Mouse (Mus musculus) embryonic facial prominence, embryonic 15.5 days (tissue): ENCODE results near the gene Ehbp1l1. TPM values are rescaled to one million over a fixed set of nuclear protein-coding genes. Genes with fewer than 3 reads are reported as not detected.
A peak's percentile ranks its signal among the peaks of the same experiment; 100 is the strongest.

Source experiments
- ATAC-seq: fragments of 200-750 bp; cut with Nextera tagmentation; 2 replicates; pipeline ENCODE4 v1.8.0; 2017; ENCODE audit warnings: low read depth, moderate TSS enrichment; ENCODE audit not compliant: insufficient number of reproducible peaks, low FRiP score, low TSS enrichment
- H3K27ac ChIP-seq: fragments of 300-500 bp; sonication (generic); replicated peaks from 2 replicates; pipeline ENCODE4 v1.5.1; 2015; ENCODE audit warnings: mild to moderate bottlenecking, inconsistent platforms
- H3K27me3 ChIP-seq: fragments of 300-500 bp; sonication (generic); 2 replicates; pipeline ENCODE4 v1.6.1; 2015; ENCODE audit warnings: inconsistent platforms
- H3K36me3 ChIP-seq: fragments of 300-500 bp; sonication (generic); 2 replicates; pipeline ENCODE4 v1.6.1; 2015; ENCODE audit warnings: mild to moderate bottlenecking, inconsistent platforms
- H3K4me1 ChIP-seq: fragments of 300-500 bp; sonication (generic); 2 replicates; pipeline ENCODE4 v1.6.1; 2015; ENCODE audit warnings: inconsistent platforms
- H3K4me2 ChIP-seq: fragments of 300-500 bp; sonication (generic); replicated peaks from 2 replicates; pipeline ENCODE4 v1.6.1; 2015; ENCODE audit warnings: mild to moderate bottlenecking, inconsistent platforms
- H3K4me3 ChIP-seq: fragments of 300-500 bp; sonication (generic); replicated peaks from 2 replicates; pipeline ENCODE4 v1.5.1; 2015; ENCODE audit warnings: mild to moderate bottlenecking, inconsistent platforms
- H3K9ac ChIP-seq: fragments of 300-500 bp; sonication (generic); 2 replicates; pipeline ENCODE4 v1.6.1; 2015; ENCODE audit warnings: inconsistent platforms
- H3K9me3 ChIP-seq: fragments of 300-500 bp; sonication (generic); replicated peaks from 2 replicates; pipeline ENCODE4 v1.6.1; 2016; ENCODE audit warnings: inconsistent platforms
- WGBS: fragments of 180-500 bp; shearing (Covaris S2); methylation state at CpG from one replicate; pipeline ENCODE4 v1.1.7; 2015; 5-methylcytosine and 5-hydroxymethylcytosine counted together
- polyA plus RNA-seq: library from polyadenylated mRNA; unstranded; fragments of >200 nt; fragmentation: Nextera tagmentation; extraction: Ambion mirVana; gene quantifications from 2 replicates; pipeline ENCODE4 v1.2.1, GENCODE M21; 2015

Gene Ehbp1l1
- polyA plus RNA-seq, 1 experiment from 2014 or later = 32.4 TPM

GRCm38 (mm10) chr19:5716955-5717354, 9.2 kb downstream of the Ehbp1l1 start:
- Histone ChIP-seq H3K9ac (no peak overlapping the region), H3K4me2 (no peak overlapping the region), H3K9me3 (no peaks in the 10 kb centered on the region), H3K4me1 (peaks cover 22% of the 10 kb centered on the region), H3K27me3 (no peaks in the 10 kb centered on the region), H3K27ac (no peak overlapping the region), H3K36me3 (peaks cover 58% of the 10 kb centered on the region), H3K4me3 (no peak overlapping the region)
- 61% methylated on average over 10 of the region's 10 CpGs for WGBS
- ATAC-seq = no peak

GRCm38 (mm10) chr19:5715793-5716688, 10.1 kb downstream of the Ehbp1l1 start:
- Histone ChIP-seq H3K4me1 (peaks cover 22% of the 10 kb centered on the region), H3K4me3 (no peak overlapping the region), H3K27me3 (no peaks in the 10 kb centered on the region), H3K27ac (no peak overlapping the region), H3K9ac (0 out of 2 replicates have a peak overlapping the region, but pooled peaks have one; percentile 18), H3K36me3 (peaks cover 56% of the 10 kb centered on the region), H3K9me3 (no peaks in the 10 kb centered on the region), H3K4me2 (no peak overlapping the region)
- WGBS = 35% methylated on average over 43 of the region's 43 CpGs
- ATAC-seq = no peak

DNA sequence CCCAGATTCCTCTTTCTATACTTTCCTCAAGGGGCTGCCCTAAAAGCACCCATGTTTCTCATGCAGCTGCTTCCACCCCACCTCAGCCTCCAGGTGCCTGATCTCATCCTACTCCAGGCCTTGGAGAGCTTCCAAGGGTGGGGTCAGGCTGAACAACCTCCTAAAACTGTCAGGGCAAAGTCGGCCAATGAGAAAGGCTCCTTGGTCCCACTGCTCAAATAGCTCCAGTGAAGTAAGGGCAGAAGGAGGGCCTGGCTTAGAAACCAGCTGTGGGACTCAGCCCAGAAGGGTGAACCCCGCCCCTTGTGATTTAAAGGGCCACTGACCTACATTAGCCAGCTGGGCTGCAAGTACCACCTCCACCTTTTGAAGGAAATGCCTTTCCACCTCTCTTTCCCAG, 12.4 kb downstream of the Ehbp1l1 start:
- Histone ChIP-seq H3K9me3 (no peaks in the 10 kb centered on the region), H3K36me3 (peaks cover 53% of the 10 kb centered on the region), H3K27me3 (no peaks in the 10 kb centered on the region), H3K4me1 (peaks cover 22% of the 10 kb centered on the region), H3K27ac (peak overlapping the region; percentile 63), H3K9ac (no peak overlapping the region), H3K4me2 (no peak overlapping the region; the same call in 1 of the 2 replicates), H3K4me3 (no peak overlapping the region; the same call in 1 of the 2 replicates)
- peak; percentile 64; the same call in 1 of the 2 replicates for ATAC-seq
- WGBS = 18% methylated on average over 2 of the region's 2 CpGs

GRCm38 (mm10) chr19:5713255-5713654, 12.9 kb downstream of the Ehbp1l1 start:
- H3K36me3 ChIP-seq = peaks cover 53% of the 10 kb centered on the region

GRCm38 (mm10) chr19:5711907-5712460, 14.1 kb downstream of the Ehbp1l1 start:
- Histone ChIP-seq H3K27ac (no peak overlapping the region), H3K4me3 (no peak overlapping the region), H3K36me3 (peaks cover 56% of the 10 kb centered on the region), H3K4me2 (no peak overlapping the region), H3K27me3 (no peaks in the 10 kb centered on the region), H3K9me3 (no peaks in the 10 kb centered on the region), H3K9ac (no peak overlapping the region), H3K4me1 (peaks cover 22% of the 10 kb centered on the region)
- WGBS = 86% methylated on average over 14 of the region's 14 CpGs
- no peak for ATAC-seq

More at GRCm38 (mm10) chr19:5713255-5713654, 12.9 kb downstream of the Ehbp1l1 start:
- WGBS = 65% methylated on average over 5 of the region's 5 CpGs
- H3K4me3 ChIP-seq = no peak overlapping the region
- no peaks in the 10 kb centered on the region for H3K9me3 ChIP-seq
- H3K9ac ChIP-seq = no peak overlapping the region
- peaks cover 22% of the 10 kb centered on the region for H3K4me1 ChIP-seq
- no peak overlapping the region; the same call in 1 of the 2 replicates for H3K4me2 ChIP-seq
- H3K27ac ChIP-seq = peak overlapping the region; percentile 63
- H3K27me3 ChIP-seq = no peaks in the 10 kb centered on the region
- 0 out of 2 replicates have a peak, but pooled peaks have one; percentile 17 for ATAC-seq

DNA sequence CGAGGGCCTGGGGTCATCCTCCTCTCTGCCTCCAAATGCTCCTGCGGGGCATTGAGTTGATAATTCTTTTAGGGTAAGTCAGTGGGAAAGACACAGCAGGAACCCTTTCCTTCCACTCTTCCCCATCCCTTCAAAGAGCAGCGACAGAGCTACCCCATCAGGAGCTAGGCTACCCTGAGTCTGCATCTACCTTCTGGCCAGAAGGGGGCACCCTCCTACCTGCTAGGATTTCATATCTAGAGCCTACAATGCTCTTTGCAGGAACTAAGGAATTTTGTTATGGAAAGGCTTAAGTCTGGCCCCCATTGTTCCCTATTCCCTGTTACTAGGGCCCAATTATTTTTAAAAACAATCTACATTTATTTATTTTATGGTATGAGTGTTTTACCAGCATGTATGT, 14.9 kb downstream of the Ehbp1l1 start:
- Histone ChIP-seq H3K9ac (no peak overlapping the region), H3K4me3 (no peak overlapping the region), H3K36me3 (peaks cover 58% of the 10 kb centered on the region), H3K27ac (no peak overlapping the region), H3K4me2 (no peak overlapping the region), H3K4me1 (peaks cover 21% of the 10 kb centered on the region), H3K9me3 (no peaks in the 10 kb centered on the region), H3K27me3 (no peaks in the 10 kb centered on the region)
- ATAC-seq = no peak
- WGBS = 19% methylated on average over 3 of the region's 3 CpGs

- Histone ChIP-seq H3K4me3 (no peak overlapping the region), H3K27ac (no peak overlapping the region), H3K27me3 (no peaks in the 10 kb centered on the region), H3K9me3 (no peaks in the 10 kb centered on the region), H3K4me2 (no peak overlapping the region), H3K4me1 (peaks cover 24% of the 10 kb centered on the region), H3K9ac (no peak overlapping the region), H3K36me3 (peaks cover 61% of the 10 kb centered on the region)
- no peak for ATAC-seq
- 77% methylated on average over 8 of the region's 8 CpGs for WGBS
Observed at GRCm38 (mm10) chr19:5710581-5710980, 15.5 kb downstream of the Ehbp1l1 start.

GRCm38 (mm10) chr19:5710068-5710467, 16.0 kb downstream of the Ehbp1l1 start:
- H3K9ac ChIP-seq = no peak overlapping the region
- no peaks in the 10 kb centered on the region for H3K9me3 ChIP-seq
- H3K4me1 ChIP-seq = peaks cover 27% of the 10 kb centered on the region
- H3K27me3 ChIP-seq = no peaks in the 10 kb centered on the region
- no peak overlapping the region for H3K4me3 ChIP-seq
- 91% methylated on average over 6 of the region's 6 CpGs for WGBS
- no peak overlapping the region for H3K27ac ChIP-seq
- peaks cover 61% of the 10 kb centered on the region for H3K36me3 ChIP-seq
- H3K4me2 ChIP-seq = no peak overlapping the region
- ATAC-seq = no peak

- no peaks in the 10 kb centered on the region for H3K9me3 ChIP-seq
- H3K4me1 ChIP-seq = peaks cover 25% of the 10 kb centered on the region
- peaks cover 65% of the 10 kb centered on the region for H3K36me3 ChIP-seq
- no peaks in the 10 kb centered on the region for H3K27me3 ChIP-seq
- H3K9ac ChIP-seq = peak overlapping the region; percentile 26; the same call in 1 of the 2 replicates
- 24% methylated on average over 10 of the region's 10 CpGs for WGBS
- no peak overlapping the region for H3K4me3 ChIP-seq
- peak; percentile 81 for ATAC-seq
- H3K27ac ChIP-seq = peak overlapping the region; percentile 90
- peak overlapping the region; percentile 29 for H3K4me2 ChIP-seq
Observed at GRCm38 (mm10) chr19:5704801-5705571, 21.1 kb downstream of the Ehbp1l1 start.

GRCm38 (mm10) chr19:5704163-5704800, 21.8 kb downstream of the Ehbp1l1 start, which contains the start of gene Kcnk7:
TSS of gene Kcnk7 (plus strand) at chr19:5704367.
- Histone ChIP-seq H3K4me1 (peaks cover 25% of the 10 kb centered on the region), H3K4me3 (no peak within 1 kb of the TSS), H3K36me3 (peaks cover 67% of the 10 kb centered on the region), H3K9ac (peak within 1 kb of the TSS; percentile 26; the same call in 1 of the 2 replicates), H3K4me2 (peak within 1 kb of the TSS; percentile 29), H3K27ac (peak within 1 kb of the TSS; percentile 90), H3K9me3 (no peaks in the 10 kb centered on the region), H3K27me3 (no peaks in the 10 kb centered on the region)
- 64% methylated on average over 17 of the region's 17 CpGs for WGBS
- ATAC-seq = peak; percentile 30; the same call in 1 of the 2 replicates
